Mouse (Mus musculus): ENCODE measurements around the gene Caskin1. TPM values are rescaled to one million over a fixed set of nuclear protein-coding genes. Genes with fewer than 3 reads are reported as not detected.

The Caskin1 gene
- total and polyA plus RNA-seq, 3 experiments = 0.11 TPM; not detected in 2

DNA sequence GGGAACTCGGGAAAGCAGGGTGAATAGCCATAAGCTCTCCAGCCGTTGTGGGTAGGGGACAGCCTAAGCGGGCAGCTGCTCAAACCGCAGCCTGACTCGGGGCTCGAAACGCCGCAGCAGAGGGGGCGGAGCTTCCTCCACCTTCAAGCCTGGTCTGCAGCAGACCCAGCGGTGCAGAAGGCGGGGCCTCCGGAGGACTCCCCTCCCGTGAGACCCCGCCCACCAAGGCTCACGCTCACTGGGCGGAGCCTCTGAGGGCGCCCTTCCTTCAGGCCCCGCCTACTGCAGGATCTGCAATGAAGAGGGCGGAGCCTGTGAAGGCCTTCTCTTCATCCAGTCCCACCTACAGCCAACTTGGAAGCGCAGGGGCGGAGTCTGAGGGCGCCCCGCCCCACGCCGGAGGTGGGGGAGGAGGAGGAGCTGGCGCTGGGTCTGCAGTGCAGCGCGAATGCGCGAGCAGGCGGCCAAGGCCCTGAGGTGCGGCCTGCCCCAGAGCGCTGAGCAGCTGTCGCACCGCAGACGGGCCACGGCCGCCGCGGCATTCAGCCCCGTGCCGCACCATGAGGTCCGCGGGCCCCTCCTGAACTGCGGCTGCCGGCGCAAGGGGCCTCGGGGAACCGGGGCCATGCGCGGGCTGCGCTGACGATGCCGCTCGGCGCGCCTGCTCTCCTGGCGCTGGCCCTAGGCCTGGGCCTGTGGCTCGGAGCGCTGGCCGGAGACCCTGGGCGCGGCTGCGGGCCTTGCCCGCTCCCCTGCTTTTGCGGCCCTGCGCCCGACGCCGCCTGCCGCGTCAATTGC lies 61.4 kb downstream of the Caskin1 start, which contains the start of gene Pkd1:
Gene Pkd1 (plus strand): TSS at position 217 of the 798 bp plus-strand sequence.
- TF ChIP-seq GATA2 (IDR thresholded peaks at IDR 0.05; ENCODE audit: borderline replicate concordance, low read depth, low read length) (no peak), POLR2AphosphoS5 (IDR thresholded peaks at IDR 0.05; ENCODE audit: insufficient replicate concordance, low read depth, low read length) (no peak), TAL1 (conservative IDR thresholded peaks at IDR 0.05; ENCODE audit: low read depth, low read length) (no peak), GATA1 (IDR thresholded peaks at IDR 0.05; ENCODE audit: borderline replicate concordance, low read length) (no peak), CTCF (IDR thresholded peaks at IDR 0.05; ENCODE audit: low read depth, low read length) (no peak)
- Histone ChIP-seq H3K4me1 (ENCODE audit: insufficient read depth, low read depth, low read length) (peaks cover 28% of the 10 kb centered on the region), H3K9me3 (replicated peaks) (no peaks in the 10 kb centered on the region), H3K27me3 (ENCODE audit: insufficient read depth, low read length) (peaks cover 2% of the 10 kb centered on the region), H3K4me3 (ENCODE audit: low read depth, low read length) (peak within 1 kb of the TSS; percentile 87), H3K36me3 (replicated peaks) (peaks cover 12% of the 10 kb centered on the region)
- ATAC-seq (ENCODE audit: extremely low read depth, insufficient number of reproducible peaks, low FRiP score, poor library complexity, severe bottlenecking) = peak; percentile 94
- DNase-seq (ENCODE audit: low spot score) = peak; percentile 96

- DNase-seq (ENCODE audit: low spot score) (peak; percentile 73), ATAC-seq (ENCODE audit: extremely low read depth, insufficient number of reproducible peaks, low FRiP score, poor library complexity, severe bottlenecking) (0 out of 2 replicates have a peak, but pooled peaks have one; percentile 16)
- peaks cover 16% of the 10 kb centered on the region for H3K36me3 ChIP-seq (replicated peaks)
- peak overlapping the region; percentile 87 for H3K4me3 ChIP-seq (ENCODE audit: low read depth, low read length)
- no peaks in the 10 kb centered on the region for H3K27me3 ChIP-seq (ENCODE audit: insufficient read depth, low read length)
- TF ChIP-seq GATA1 (IDR thresholded peaks at IDR 0.05; ENCODE audit: borderline replicate concordance, low read length) (no peak), POLR2AphosphoS5 (IDR thresholded peaks at IDR 0.05; ENCODE audit: insufficient replicate concordance, low read depth, low read length) (no peak), GATA2 (IDR thresholded peaks at IDR 0.05; ENCODE audit: borderline replicate concordance, low read depth, low read length) (no peak), TAL1 (conservative IDR thresholded peaks at IDR 0.05; ENCODE audit: low read depth, low read length) (no peak), CTCF (IDR thresholded peaks at IDR 0.05; ENCODE audit: low read depth, low read length) (no peak)
- no peaks in the 10 kb centered on the region for H3K9me3 ChIP-seq (replicated peaks)
- peaks cover 30% of the 10 kb centered on the region for H3K4me1 ChIP-seq (ENCODE audit: insufficient read depth, low read depth, low read length)
Measured at GRCm38 (mm10) chr17:24550416-24551049, 62.1 kb downstream of the Caskin1 start.

DNA sequence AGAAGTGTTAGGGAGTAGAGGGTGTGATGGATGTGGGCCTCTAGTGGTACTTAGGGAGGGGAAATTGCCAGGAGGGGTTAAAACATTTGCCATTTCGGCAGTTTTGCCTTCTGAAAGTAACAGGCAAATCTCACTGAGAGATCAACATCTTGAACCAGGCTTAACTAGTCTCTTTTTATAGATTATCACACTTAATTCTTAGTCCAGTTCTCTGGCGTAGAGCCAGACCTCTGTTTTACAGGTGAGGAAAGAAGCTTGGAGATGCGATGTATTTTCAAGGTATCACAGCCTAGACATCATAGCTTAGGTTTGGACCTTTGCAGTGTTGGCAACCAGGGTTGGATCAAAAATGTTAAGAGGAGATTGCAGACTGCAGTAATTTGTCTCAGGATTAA lies 62.6 kb downstream of the Caskin1 start:
- no peaks in the 10 kb centered on the region for H3K9me3 ChIP-seq (replicated peaks)
- ATAC-seq (ENCODE audit: extremely low read depth, insufficient number of reproducible peaks, low FRiP score, poor library complexity, severe bottlenecking) (no peak), DNase-seq (ENCODE audit: low spot score) (no peak)
- H3K27me3 ChIP-seq (ENCODE audit: insufficient read depth, low read length) = no peaks in the 10 kb centered on the region
- no peak for TF ChIP-seq CTCF (IDR thresholded peaks at IDR 0.05; ENCODE audit: low read depth, low read length)
- no peak for TF ChIP-seq GATA2 (IDR thresholded peaks at IDR 0.05; ENCODE audit: borderline replicate concordance, low read depth, low read length)
- no peak for TF ChIP-seq TAL1 (conservative IDR thresholded peaks at IDR 0.05; ENCODE audit: low read depth, low read length)
- TF ChIP-seq GATA1 (IDR thresholded peaks at IDR 0.05; ENCODE audit: borderline replicate concordance, low read length) = no peak
- no peak for TF ChIP-seq POLR2AphosphoS5 (IDR thresholded peaks at IDR 0.05; ENCODE audit: insufficient replicate concordance, low read depth, low read length)
- H3K4me1 ChIP-seq (ENCODE audit: insufficient read depth, low read depth, low read length) = peaks cover 30% of the 10 kb centered on the region
- H3K36me3 ChIP-seq (replicated peaks) = peaks cover 16% of the 10 kb centered on the region
- peak overlapping the region; percentile 87; the same call in 1 of the 2 replicates for H3K4me3 ChIP-seq (ENCODE audit: low read depth, low read length)

DNA sequence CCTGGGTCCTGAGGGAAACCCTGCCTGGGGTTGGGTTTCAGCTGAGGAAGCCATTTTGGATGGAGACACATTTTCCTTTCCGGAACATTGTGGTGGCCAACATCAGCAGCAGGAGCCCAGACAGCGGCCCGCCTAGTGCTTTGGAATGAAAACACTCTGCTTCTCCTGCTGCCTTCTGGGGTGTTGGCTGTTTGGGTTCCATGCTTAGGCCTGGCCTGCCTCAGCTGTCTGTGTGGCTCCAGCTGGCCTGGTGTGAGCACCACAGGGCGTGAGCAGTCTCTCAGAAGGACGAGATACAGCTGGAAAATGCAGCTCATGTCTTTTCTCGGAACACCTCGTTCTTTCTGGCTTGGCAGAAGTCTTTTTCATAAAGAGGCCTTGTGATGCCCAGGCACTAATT lies 68.7 kb downstream of the Caskin1 start:
- no peak for DNase-seq (ENCODE audit: low spot score)
- H3K9me3 ChIP-seq (replicated peaks) = no peaks in the 10 kb centered on the region
- TF ChIP-seq GATA2 (IDR thresholded peaks at IDR 0.05; ENCODE audit: borderline replicate concordance, low read depth, low read length) (no peak), CTCF (IDR thresholded peaks at IDR 0.05; ENCODE audit: low read depth, low read length) (no peak), POLR2AphosphoS5 (IDR thresholded peaks at IDR 0.05; ENCODE audit: insufficient replicate concordance, low read depth, low read length) (no peak), TAL1 (conservative IDR thresholded peaks at IDR 0.05; ENCODE audit: low read depth, low read length) (no peak), GATA1 (IDR thresholded peaks at IDR 0.05; ENCODE audit: borderline replicate concordance, low read length) (no peak)
- peaks cover 4% of the 10 kb centered on the region; the same call in 1 of the 2 replicates for H3K4me1 ChIP-seq (ENCODE audit: insufficient read depth, low read depth, low read length)
- H3K27me3 ChIP-seq (ENCODE audit: insufficient read depth, low read length) = no peaks in the 10 kb centered on the region
- no peak for ATAC-seq (ENCODE audit: extremely low read depth, insufficient number of reproducible peaks, low FRiP score, poor library complexity, severe bottlenecking)
- no peak overlapping the region for H3K4me3 ChIP-seq (ENCODE audit: low read depth, low read length)
- peaks cover 42% of the 10 kb centered on the region for H3K36me3 ChIP-seq (replicated peaks)

Other genes with a start within 250 kb of the Caskin1 start
Only the 20 nearest of the 27 such genes appear.
- gene Abca17, start 137.5 kb upstream of the Caskin1 start, total RNA-seq (2014; fragmentation: Nextera tagmentation) = not detected in 2 replicates
- under 0.01 and 0.12 TPM in 2 replicates for gene Abca17, start 137.5 kb upstream of the Caskin1 start, total RNA-seq (2017)
- gene Abca17, start 137.5 kb upstream of the Caskin1 start, polyA plus RNA-seq (2012) = not detected in 2 replicates
- gene Abca3, start 136.7 kb upstream of the Caskin1 start, total RNA-seq (2014; fragmentation: Nextera tagmentation) = 65.4 and 68.9 TPM in 2 replicates
- 22.1 and 24.0 TPM in 2 replicates for gene Abca3, start 136.7 kb upstream of the Caskin1 start, total RNA-seq (2017)
- gene Abca3, start 136.7 kb upstream of the Caskin1 start, polyA plus RNA-seq (2012) = 29.2 and 29.5 TPM in 2 replicates
- 121 and 123 TPM in 2 replicates for gene Rnps1, start 74.0 kb upstream of the Caskin1 start, total RNA-seq (2014; fragmentation: Nextera tagmentation)
- 152 and 177 TPM in 2 replicates for gene Rnps1, start 74.0 kb upstream of the Caskin1 start, total RNA-seq (2017)
- gene Rnps1, start 74.0 kb upstream of the Caskin1 start, polyA plus RNA-seq (2012) = 428 and 563 TPM in 2 replicates
- 53.1 and 65.7 TPM in 2 replicates for gene Eci1, start 62.0 kb upstream of the Caskin1 start, total RNA-seq (2014; fragmentation: Nextera tagmentation)
- gene Eci1, start 62.0 kb upstream of the Caskin1 start, total RNA-seq (2017) = 39.4 and 45.4 TPM in 2 replicates
- gene Eci1, start 62.0 kb upstream of the Caskin1 start, polyA plus RNA-seq (2012) = 40.9 and 52.2 TPM in 2 replicates
- 0.73 and 1.3 TPM in 2 replicates for gene Dnase1l2, start 45.5 kb upstream of the Caskin1 start, total RNA-seq (2014; fragmentation: Nextera tagmentation)
- 1.7 and 2.3 TPM in 2 replicates for gene Dnase1l2, start 45.5 kb upstream of the Caskin1 start, total RNA-seq (2017)
- 0.05 and 0.18 TPM in 2 replicates for gene Dnase1l2, start 45.5 kb upstream of the Caskin1 start, polyA plus RNA-seq (2012)
- 21.7 and 37.2 TPM in 2 replicates for gene E4f1, start 18.3 kb upstream of the Caskin1 start, total RNA-seq (2014; fragmentation: Nextera tagmentation)
- 17.4 and 18.4 TPM in 2 replicates for gene E4f1, start 18.3 kb upstream of the Caskin1 start, total RNA-seq (2017)
- 17.1 and 19.7 TPM in 2 replicates for gene E4f1, start 18.3 kb upstream of the Caskin1 start, polyA plus RNA-seq (2012)
- gene Pgp, start 18.2 kb upstream of the Caskin1 start, total RNA-seq (2014; fragmentation: Nextera tagmentation) = 17.8 and 19.6 TPM in 2 replicates
- 13.3 and 13.9 TPM in 2 replicates for gene Pgp, start 18.2 kb upstream of the Caskin1 start, total RNA-seq (2017)
- 58.3 and 69.2 TPM in 2 replicates for gene Pgp, start 18.2 kb upstream of the Caskin1 start, polyA plus RNA-seq (2012)
- gene Bricd5, start 14.7 kb upstream of the Caskin1 start, total RNA-seq (2014; fragmentation: Nextera tagmentation) = not detected in 2 replicates
- gene Bricd5, start 14.7 kb upstream of the Caskin1 start, total RNA-seq (2017) = 0.33 and 0.58 TPM in 2 replicates
- 0.23 and 0.27 TPM in 2 replicates for gene Bricd5, start 14.7 kb upstream of the Caskin1 start, polyA plus RNA-seq (2012)
- 5.2 and 7.0 TPM in 2 replicates for gene Mlst8, start 9.5 kb upstream of the Caskin1 start, total RNA-seq (2014; fragmentation: Nextera tagmentation)
- gene Mlst8, start 9.5 kb upstream of the Caskin1 start, total RNA-seq (2017) = 17.2 and 19.7 TPM in 2 replicates
- gene Mlst8, start 9.5 kb upstream of the Caskin1 start, polyA plus RNA-seq (2012) = 6.4 and 7.1 TPM in 2 replicates
- 62.8 and 70.6 TPM in 2 replicates for gene Traf7, start 39.3 kb downstream of the Caskin1 start, total RNA-seq (2014; fragmentation: Nextera tagmentation)
- gene Traf7, start 39.3 kb downstream of the Caskin1 start, total RNA-seq (2017) = 81.7 and 103 TPM in 2 replicates
- 153 and 198 TPM in 2 replicates for gene Traf7, start 39.3 kb downstream of the Caskin1 start, polyA plus RNA-seq (2012)
- 0.83 TPM in 1 of 2 replicates, not detected in the other for gene Rab26, start 45.6 kb downstream of the Caskin1 start, total RNA-seq (2014; fragmentation: Nextera tagmentation)
- 0.35 and 0.49 TPM in 2 replicates for gene Rab26, start 45.6 kb downstream of the Caskin1 start, total RNA-seq (2017)
- gene Rab26, start 45.6 kb downstream of the Caskin1 start, polyA plus RNA-seq (2012) = 0.24 and 0.26 TPM in 2 replicates
- 14.4 and 28.0 TPM in 2 replicates for gene Pkd1, start 61.2 kb downstream of the Caskin1 start, total RNA-seq (2014; fragmentation: Nextera tagmentation)
- 5.0 and 10.3 TPM in 2 replicates for gene Pkd1, start 61.2 kb downstream of the Caskin1 start, total RNA-seq (2017)
- gene Pkd1, start 61.2 kb downstream of the Caskin1 start, polyA plus RNA-seq (2012) = 4.1 and 5.8 TPM in 2 replicates
- gene Tsc2, start 144.0 kb downstream of the Caskin1 start, total RNA-seq (2014; fragmentation: Nextera tagmentation) = 114 and 146 TPM in 2 replicates
- gene Tsc2, start 144.0 kb downstream of the Caskin1 start, total RNA-seq (2017) = 38.0 and 39.7 TPM in 2 replicates
- 66.5 and 77.5 TPM in 2 replicates for gene Tsc2, start 144.0 kb downstream of the Caskin1 start, polyA plus RNA-seq (2012)
- gene Nthl1, start 144.1 kb downstream of the Caskin1 start, total RNA-seq (2014; fragmentation: Nextera tagmentation) = 3.8 and 9.1 TPM in 2 replicates
- gene Nthl1, start 144.1 kb downstream of the Caskin1 start, total RNA-seq (2017) = 9.8 and 16.9 TPM in 2 replicates
- gene Nthl1, start 144.1 kb downstream of the Caskin1 start, polyA plus RNA-seq (2012) = 17.8 and 21.5 TPM in 2 replicates
- not detected in 2 replicates for gene Slc9a3r2, start 161.7 kb downstream of the Caskin1 start, total RNA-seq (2014; fragmentation: Nextera tagmentation)
- 0.16 TPM in 1 of 2 replicates, not detected in the other for gene Slc9a3r2, start 161.7 kb downstream of the Caskin1 start, total RNA-seq (2017)
- 0.03 and 0.07 TPM in 2 replicates for gene Slc9a3r2, start 161.7 kb downstream of the Caskin1 start, polyA plus RNA-seq (2012)
- not detected in 2 replicates for gene Npw, start 169.9 kb downstream of the Caskin1 start, total RNA-seq (2014; fragmentation: Nextera tagmentation)
- gene Npw, start 169.9 kb downstream of the Caskin1 start, total RNA-seq (2017) = not detected in 2 replicates
- not detected in 2 replicates for gene Npw, start 169.9 kb downstream of the Caskin1 start, polyA plus RNA-seq (2012)
- gene Zfp598, start 181.1 kb downstream of the Caskin1 start, total RNA-seq (2014; fragmentation: Nextera tagmentation) = 55.9 and 59.1 TPM in 2 replicates
- gene Zfp598, start 181.1 kb downstream of the Caskin1 start, total RNA-seq (2017) = 11.2 and 12.0 TPM in 2 replicates
- gene Zfp598, start 181.1 kb downstream of the Caskin1 start, polyA plus RNA-seq (2012) = 86.4 and 99.2 TPM in 2 replicates
- not detected in 2 replicates for gene Syngr3, start 201.4 kb downstream of the Caskin1 start, total RNA-seq (2014; fragmentation: Nextera tagmentation)
- 0.17 TPM in 1 of 2 replicates, not detected in the other for gene Syngr3, start 201.4 kb downstream of the Caskin1 start, total RNA-seq (2017)
- 0.08 and 0.12 TPM in 2 replicates for gene Syngr3, start 201.4 kb downstream of the Caskin1 start, polyA plus RNA-seq (2012)
- gene Gfer, start 207.6 kb downstream of the Caskin1 start, total RNA-seq (2014; fragmentation: Nextera tagmentation) = 10.5 and 15.7 TPM in 2 replicates
- 34.1 and 46.4 TPM in 2 replicates for gene Gfer, start 207.6 kb downstream of the Caskin1 start, total RNA-seq (2017)
- gene Gfer, start 207.6 kb downstream of the Caskin1 start, polyA plus RNA-seq (2012) = 149 and 184 TPM in 2 replicates
- 1.4 TPM in 1 of 2 replicates, not detected in the other for gene Noxo1, start 207.6 kb downstream of the Caskin1 start, total RNA-seq (2014; fragmentation: Nextera tagmentation)
- 1.0 and 1.1 TPM in 2 replicates for gene Noxo1, start 207.6 kb downstream of the Caskin1 start, total RNA-seq (2017)
- gene Noxo1, start 207.6 kb downstream of the Caskin1 start, polyA plus RNA-seq (2012) = 0.72 and 0.87 TPM in 2 replicates